Mouse (Mus musculus) thymus, adult 18-20 months (tissue): ENCODE data around the gene Gm28374.

Source experiments
- DNase-seq, 2 experiments: peaks; one replicate each; pipeline ENCODE4 v3.0.0; 2022; ENCODE audit warnings: mixed read lengths in 2 of 2

Gm28374 gene

DNA sequence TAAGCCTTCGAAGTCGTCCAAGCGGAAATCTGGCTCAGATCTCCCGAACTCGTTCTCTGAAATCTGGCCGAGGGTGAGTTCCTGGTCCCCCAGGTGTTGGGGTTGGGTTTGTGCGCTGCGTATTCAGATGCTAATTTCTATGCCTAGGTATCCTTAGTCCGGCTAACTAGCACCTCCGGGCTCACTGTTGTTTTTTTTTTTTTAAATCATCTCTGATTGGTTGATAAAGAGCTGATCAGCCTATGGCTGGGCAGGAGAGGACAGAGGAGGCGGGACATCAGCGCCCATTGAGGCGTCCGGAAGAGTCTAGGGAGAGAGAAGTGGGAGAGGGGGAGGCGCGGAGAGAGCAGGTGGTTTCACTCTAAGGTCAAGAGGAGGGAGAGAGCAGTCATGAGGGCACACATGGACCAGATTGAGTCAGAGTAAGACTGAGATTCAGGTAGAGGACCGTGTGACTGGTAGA is 3.4 kb upstream of the Gm28374 start:
- peak in 1 of 2 experiments; percentile 60 for DNase-seq

DNA sequence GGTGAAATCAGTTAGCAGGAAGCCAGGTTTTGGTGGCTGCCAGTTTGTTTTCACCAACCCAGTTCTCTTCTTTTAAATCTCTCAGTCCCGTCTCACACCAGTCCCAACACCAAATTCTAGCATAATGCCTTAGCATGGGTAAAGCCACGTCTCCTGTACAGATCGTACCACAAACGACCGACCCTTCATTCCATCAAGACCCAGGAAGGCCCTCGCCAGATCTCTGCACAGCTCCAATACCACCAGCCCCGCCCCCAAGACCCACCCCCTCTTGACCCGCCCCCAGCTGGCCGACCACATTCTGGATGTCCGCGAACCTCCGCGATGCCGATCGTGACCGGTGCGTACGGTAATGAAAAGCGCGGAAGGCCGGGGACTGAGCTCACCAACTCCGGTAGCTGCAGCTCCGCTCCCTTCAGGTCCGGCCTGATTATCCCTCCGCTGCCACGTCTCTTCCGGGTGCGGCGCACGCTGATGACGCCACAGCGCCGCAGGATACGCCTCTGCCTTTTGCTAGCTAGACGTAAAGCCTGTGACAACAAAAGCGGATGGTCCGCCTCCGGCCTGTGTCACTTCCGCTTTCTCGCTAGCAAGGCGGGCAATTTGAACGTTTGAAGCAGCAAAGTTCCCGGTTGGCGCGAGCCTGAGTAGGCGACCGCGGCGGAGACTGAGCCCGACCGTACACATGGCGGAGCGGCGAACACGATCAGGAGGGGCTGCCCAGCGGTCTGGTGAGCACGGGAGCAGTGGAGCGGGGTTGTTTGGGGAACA is 2.6 kb upstream of the Gm28374 start, which contains the start of the genes Zfpl1 and Cdca5:
Gene Zfpl1, minus strand, starts transcription at position 479 of the 771 bp plus-strand sequence.
Gene Cdca5, plus strand, starts transcription at position 506 of the 771 bp plus-strand sequence.
- peak; percentile 93 to 95 for DNase-seq

GRCm38 (mm10) chr19:6079983-6080480 is 2.0 kb downstream of the Gm28374 start, which contains the start of gene Tmem262:
TSS of gene Tmem262 (plus strand) at chr19:6080033.
- DNase-seq = no peak

GRCm38 (mm10) chr19:6076564-6077393 is 5.3 kb downstream of the Gm28374 start, which contains the start of gene Vps51:
TSS of gene Vps51 (minus strand) at chr19:6077231.
- peak; percentile 62 to 78 for DNase-seq

DNA sequence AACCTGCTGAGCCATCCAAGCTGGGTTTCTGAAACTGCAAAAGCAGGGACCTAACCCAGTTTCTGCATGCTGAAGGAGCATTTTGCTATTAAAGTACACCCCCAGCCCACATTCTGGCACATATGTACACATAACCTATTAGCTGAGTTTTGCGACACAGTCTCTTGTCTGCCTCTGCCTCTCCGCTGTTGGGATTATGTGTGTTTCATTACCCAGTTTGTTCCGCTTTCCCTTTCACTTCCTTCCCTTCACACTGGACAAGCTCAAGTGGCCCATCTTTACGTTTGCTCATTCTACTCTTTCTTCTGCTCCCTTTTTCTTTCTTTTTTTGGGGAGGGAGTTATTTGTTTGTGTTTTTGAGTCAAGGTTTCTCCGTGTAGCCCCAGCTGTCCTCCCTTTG is 8.2 kb downstream of the Gm28374 start:
- DNase-seq = no peak

GRCm38 (mm10) chr19:6071261-6071660 is 10.8 kb downstream of the Gm28374 start:
- DNase-seq = no peak

- no peak for DNase-seq
Measured at GRCm38 (mm10) chr19:6070571-6071250, 11.3 kb downstream of the Gm28374 start.

DNA sequence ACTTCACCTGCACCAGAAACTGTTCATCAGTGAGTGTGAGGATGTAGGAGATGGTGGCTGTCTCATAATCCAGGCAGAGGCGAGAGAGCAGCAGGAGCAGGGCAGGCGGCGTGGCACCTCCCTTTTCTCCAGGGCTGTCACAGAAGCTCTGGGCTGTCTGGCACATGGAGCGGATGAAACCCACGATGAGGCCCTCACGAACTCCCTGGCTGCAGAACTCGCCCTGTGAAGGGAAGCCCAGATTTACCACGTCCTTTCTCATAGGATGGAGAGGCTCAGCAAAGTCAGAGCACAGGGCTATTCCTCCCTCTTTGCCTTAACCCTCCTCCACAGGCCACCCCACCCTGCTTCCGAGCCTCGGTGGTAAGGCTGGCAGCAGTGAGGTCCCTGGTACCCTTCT is 12.2 kb downstream of the Gm28374 start:
- no peak for DNase-seq

DNA sequence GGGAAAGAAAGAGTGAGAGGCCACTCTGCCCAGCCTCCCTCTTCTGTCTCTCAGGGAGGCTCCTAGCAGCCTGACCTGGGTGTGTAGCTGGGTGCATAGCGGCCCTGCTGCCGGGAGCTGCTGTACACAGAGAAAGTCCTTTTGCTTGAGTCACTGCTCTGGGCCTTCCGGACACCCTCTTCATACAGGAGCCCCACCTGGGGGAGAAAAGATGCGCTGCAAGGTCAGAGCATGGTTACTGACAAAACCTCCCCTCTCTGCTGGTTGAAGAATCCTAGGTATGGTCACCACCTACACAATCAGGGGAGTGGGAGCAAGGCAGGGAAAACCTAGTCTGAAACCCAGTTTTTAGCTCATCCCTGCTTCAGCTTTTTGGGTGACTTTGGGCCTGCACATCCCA is 13.1 kb downstream of the Gm28374 start:
- no peak for DNase-seq

DNA sequence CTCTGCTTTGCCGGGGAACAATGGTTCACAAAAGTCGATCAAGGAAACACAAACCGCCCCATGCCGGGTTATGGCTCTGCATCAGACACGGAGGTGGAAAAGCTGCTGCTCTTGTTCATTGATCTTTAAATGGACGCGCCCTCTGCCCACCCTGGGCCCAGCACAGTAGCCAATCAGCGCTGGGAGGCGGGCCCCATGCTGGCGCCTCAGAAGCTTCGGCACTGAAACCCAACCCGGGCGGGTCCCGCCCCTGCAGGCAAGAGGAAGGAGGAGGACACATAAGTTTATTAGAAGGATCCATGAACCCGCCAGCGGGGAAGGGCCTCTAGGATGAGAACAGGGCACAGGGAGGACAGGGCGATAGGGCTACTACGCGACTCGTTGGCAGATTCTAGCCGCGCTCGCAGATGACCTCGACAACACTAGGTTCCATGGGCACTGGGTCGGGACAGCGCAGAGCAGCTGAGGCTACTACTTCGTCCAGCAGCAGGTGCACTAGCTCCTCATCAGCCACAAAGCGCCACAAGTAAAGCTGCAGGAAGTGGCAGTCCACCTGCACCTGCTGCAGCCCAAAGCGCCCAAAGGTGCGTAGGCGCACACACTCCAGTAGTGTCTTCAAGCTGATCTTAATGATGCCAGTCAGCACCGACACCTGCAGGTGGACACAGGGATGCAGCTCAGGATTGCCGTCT is 14.2 kb downstream of the Gm28374 start, which contains the start of gene Tm7sf2:
Gene Tm7sf2, minus strand, starts transcription at position 650 of the 692 bp plus-strand sequence.
- peak; percentile 82 to 84 for DNase-seq

DNA sequence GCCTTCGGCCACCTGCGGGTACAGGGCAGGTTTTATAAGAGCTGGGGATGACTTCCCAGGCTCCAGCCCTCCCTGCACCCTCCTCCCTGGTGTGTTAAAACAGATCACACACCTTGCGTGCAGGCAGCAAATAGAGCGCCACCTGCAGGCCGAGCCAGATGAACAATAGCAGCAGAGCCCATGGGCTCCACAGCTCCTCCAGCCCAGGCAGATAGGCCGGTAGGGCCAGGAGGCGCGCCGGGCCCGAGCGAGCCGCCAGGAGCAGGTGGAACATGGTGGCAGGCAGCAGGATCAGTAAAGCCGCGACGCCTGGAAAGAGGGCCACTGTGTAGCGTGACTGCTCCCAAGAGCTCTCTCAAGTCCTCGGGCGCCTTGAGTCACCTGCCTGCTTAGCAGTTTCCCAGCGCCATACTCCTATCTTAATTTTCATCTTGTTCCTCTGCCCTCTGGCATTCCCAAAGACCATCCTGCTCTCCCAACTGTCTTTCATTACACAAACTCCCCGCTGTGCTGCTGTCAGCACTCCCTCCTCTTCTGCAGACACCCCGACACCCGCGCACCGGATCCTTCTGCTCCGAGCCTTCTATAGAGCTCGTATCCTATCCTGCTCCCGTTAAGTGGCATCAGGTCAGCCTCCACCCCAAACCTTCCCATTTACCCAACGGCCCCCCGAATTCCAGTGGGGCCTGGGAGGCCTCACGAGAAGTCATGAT is 14.9 kb downstream of the Gm28374 start:
- peak; percentile 64 to 76 for DNase-seq

DNA sequence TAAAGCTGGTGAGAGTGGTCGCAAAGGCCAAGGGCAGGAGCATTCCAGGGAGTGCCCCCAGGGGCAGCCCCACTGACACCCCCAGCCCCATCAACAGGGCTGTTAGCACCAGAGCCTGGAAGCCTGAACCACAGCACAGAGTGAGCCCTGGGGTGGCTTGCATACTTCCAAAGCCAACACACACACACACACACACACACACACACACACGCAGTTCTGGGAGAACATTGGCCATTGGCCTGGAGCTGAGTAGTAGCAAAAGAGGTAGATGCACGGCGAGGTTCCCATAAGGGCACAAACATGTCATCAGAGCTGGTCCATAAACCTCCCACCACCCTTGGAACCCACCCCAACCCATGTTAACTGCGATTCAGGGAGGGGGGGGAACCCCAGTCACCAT is 15.5 kb downstream of the Gm28374 start:
- no peak for DNase-seq

GRCm38 (mm10) chr19:6063081-6063480 is 19.0 kb downstream of the Gm28374 start:
- DNase-seq = no peak

DNA sequence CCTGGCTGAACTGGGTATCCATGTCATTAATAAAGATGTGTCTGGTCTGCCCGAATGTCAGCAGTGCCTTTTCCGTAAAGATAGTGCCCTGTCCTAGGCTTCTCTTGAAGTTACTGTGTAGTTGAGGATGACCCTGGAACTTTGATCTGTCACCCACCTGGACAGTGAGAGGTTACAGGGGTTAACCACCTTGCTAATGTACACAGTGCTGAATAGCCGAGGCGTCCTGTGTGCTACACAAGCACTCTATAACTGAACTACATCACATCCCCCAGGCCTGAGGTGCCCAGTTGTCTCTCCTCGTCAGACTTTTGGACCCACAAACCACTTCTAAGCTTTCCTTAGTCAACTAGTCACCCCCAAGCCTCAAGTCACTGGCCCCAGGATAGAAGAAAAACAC is 19.6 kb downstream of the Gm28374 start:
- DNase-seq = no peak

DNA sequence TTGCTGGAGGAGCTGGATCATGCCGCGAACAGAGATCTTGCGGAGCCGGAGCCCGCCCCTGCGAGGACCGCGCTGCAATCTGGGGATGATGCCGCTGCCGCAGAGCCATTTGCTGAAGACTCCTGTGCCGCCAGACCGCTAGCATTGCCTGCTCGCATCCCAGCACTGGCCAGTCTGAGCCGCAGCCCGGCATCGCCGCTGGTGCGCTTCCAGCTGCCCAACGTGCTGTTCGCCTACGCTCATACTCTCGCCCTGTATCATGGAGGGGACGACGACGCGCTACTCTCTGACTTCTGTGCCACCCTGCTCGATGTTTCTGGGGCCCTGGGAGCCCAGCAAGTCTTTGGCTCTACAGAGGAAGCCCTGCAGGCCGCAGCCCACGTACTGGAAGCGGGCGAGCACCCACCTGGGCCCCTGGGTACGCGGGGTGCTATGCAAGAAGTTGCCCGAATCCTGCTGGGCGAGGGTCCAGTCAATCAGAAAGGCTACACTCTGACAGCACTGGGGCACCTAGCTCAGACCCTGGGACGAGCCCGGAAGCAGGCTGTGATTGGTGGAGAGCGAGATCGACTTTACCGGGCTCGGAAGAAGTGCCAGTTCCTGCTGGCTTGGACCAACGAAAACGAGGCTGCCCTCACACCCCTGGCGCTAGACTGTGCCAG is 20.3 kb downstream of the Gm28374 start:
- peak; percentile 65 to 71 for DNase-seq

DNA sequence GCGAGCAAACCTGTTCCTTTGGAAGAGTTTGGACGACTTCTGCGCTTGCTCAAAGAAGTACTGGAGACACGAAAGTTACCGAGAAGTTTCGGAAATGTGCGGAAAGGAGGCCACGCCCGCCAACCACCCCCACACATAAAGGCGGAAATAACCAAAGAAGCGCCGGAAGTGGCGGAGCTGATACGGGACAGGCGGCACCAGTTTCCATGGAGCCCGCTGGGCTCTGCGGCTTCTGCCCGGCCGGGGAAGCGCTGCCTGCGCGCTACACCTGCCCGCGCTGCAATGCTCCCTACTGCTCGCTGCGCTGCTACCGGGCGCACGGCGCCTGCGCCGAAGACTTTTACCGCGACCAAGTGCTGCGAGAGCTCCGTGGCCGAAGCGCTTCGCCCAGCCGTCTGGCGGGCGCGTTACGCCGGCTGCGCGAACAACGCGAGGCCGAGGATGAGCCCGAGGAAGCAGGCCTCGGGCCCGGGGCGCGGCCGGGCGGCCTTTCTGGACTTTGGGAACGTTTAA is 21.0 kb downstream of the Gm28374 start, which contains the start of gene Znhit2:
Gene Znhit2, plus strand, starts transcription at position 172 of the 513 bp plus-strand sequence.
- peak; percentile 92 to 94 for DNase-seq

DNA sequence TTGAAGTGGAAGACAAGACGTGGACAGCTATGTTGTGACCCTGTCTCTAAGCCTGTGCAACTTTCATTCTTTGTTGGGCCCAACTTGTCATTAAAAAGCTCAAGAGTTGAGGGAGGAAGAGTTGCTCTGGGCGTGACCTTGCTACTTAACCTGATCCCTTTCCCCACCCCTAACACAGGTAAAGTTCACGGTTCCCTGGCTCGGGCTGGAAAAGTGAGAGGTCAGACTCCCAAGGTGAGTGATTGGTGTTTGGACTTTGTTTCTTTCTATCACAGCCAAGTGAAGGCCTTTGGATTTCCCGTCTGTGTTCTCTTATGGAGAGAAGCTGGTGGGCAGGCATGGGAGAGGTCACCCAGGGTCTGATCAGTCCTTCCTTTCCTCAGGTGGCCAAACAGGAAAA is 23.1 kb downstream of the Gm28374 start:
- DNase-seq = no peak

- no peak for DNase-seq
Measured at GRCm38 (mm10) chr19:6058513-6058912, 23.5 kb downstream of the Gm28374 start.

DNA sequence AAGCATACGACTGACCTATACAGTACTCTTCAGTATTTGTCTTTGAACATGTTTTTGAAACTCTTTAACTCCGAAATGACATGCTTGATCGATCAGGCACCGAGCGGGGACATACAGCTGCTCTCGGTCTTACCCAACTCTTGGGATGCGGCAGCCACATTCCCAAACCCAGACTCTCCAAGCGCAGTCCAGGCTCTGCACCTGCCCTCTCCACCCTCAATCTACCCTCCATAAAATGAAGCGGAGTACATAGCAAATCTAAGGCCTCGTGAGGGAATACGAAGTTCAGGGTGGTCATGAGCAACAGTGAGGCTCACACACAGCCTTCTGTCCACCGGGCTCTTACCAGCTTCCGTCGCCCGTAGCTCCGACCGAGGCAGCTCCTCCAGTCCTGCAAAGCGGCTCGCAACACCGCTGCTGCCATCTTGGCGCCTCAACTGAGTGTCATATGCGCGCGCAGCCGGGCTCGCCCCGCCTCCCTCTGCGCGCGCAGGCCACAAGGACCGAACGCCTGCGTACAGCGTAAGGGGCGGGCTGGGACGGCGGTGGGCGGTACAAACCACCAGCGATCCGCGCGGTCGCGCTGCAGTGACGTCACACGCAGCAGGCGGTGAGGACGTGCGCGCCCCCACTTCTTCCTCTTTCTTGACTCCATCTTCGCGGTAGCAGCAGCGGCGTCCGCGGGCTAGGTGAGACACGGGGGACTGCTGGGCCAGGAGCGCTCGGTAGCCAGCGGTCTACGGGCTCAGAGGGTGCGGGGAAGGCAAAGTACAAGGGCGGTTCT is 24.6 kb downstream of the Gm28374 start, which contains the start of the genes Mrpl49 and Fau:
Gene Mrpl49, minus strand, starts transcription at position 473 of the 784 bp plus-strand sequence.
Gene Fau, plus strand, starts transcription at position 532 of the 784 bp plus-strand sequence.
- DNase-seq = peak; percentile 98
